Mouse (Mus musculus) Muller cell, postnatal 12 days (primary cell): ENCODE measurements around the gene Olfr98.
A peak's percentile ranks its signal among the peaks of the same experiment; 100 is the strongest.
"Not testable (repeated sequence)": the region's sequence is repeated elsewhere in the genome, so short reads cannot be mapped to it uniquely, and the experiment has no call there.

Experiments
- DNase-seq: peaks from one replicate; pipeline ENCODE4 v3.0.0-alpha.2; 2015; ENCODE audit errors: inconsistent ontology term

Olfr98 gene

DNA sequence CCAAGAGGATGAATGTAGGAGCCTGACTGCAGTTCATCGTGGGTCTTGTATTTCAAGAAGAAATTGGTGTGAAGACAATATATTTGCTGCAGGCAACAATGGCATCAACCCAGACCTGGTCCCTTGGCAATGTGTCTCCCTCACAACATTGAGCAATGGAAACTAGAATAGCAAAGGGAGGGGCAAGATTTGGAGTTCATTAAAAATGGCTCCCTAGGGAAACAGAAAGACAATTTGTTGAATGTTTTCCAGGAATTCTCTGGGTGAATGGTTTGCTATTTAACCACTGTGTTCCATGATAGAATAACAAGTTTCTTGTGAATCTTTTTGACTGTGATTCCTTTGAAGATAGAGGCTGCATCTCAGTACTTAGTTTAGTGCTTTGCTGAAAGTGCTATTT is at the start of gene Olfr98:
TSS of gene Olfr98 (minus strand) at position 124 of the 400 bp plus-strand sequence.
- peak; percentile 55 for DNase-seq

DNA sequence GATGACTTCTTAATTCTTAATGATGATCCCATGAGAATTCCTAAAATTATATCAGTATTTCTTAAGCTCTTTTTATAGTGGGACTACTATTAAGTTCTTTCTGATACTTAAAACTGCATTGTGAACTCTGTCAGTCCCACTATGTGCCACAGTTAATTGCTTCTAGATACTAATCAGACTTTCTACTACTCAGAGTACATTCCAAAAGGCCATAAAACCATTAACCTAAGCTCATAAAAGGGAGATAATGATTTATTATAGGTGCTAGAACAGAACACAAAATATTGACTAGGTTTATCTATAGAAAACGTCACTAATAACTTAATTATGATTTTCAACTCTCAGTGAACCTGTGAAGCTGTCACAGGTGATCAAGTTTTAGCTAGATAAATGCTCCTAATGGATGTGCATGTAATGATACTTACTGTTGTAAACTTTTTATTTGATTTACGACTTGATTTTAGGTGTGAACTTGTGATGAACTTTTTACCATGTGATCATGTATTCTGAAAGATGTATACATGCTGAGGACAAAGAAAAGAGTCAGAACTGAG is 46.7 kb upstream of the Olfr98 start:
- DNase-seq = no peak

DNA sequence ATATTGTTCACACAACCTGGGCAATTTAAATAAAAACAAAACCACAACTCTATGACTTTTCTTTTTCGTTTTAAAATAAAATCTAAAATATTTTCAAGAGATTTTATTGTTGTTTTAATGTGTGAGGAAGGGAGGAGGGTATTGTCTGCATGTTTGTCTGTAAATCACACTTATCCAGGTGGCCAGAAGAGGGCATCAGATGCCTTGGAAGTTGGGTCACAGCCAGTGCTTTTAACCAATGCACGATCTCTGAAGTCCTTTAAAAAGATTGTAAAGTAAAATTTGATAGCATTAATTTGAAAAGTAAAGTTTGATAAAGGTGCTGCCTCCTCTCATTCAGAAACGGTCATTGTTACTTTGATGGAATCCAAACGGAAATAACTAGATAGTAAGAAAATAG is 44.9 kb upstream of the Olfr98 start:
- no peak for DNase-seq

DNA sequence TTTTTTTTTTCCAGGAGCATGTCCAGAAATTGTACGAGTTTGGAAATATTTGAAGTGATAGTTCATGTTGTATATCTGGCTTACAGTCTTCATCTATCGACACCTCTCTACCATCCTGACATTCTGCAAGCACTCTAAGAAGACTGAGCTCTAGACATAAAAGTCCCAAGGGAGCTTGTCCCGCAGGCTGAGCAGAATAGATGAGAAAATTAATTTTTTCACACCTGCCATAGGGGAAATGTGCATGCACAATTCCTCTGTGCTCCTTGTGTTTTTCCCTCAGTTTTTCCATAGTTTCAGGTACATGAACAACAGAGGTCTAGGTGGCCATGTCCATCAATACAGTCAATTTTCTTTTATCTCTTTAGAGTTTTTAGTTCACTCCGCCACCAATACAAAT is 40.7 kb upstream of the Olfr98 start, which contains the start of gene Olfr101:
TSS of gene Olfr101 (minus strand) at position 101 of the 400 bp plus-strand sequence.
- DNase-seq = no peak

DNA sequence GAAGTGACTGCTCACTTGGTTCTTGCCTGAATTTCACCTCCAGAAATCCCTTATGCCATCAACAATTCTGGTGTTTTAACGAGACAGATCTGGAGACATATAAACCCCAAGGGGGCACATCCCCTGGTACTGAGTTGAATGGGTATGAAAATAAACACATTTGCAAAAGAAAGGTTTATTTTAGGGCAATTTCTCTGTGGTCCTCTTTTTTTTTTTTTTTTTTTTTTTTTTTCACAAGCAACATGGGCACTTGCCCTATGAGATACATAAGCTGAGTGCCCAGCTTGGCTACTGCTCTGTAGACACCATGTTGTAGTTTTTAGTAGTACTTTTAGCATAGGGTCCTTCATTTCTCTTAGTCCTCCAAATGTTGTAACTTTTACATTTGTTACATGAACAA is 19.8 kb upstream of the Olfr98 start, which contains the start of gene Olfr99:
TSS of gene Olfr99 (minus strand) at position 101 of the 400 bp plus-strand sequence.
- DNase-seq = no peak

DNA sequence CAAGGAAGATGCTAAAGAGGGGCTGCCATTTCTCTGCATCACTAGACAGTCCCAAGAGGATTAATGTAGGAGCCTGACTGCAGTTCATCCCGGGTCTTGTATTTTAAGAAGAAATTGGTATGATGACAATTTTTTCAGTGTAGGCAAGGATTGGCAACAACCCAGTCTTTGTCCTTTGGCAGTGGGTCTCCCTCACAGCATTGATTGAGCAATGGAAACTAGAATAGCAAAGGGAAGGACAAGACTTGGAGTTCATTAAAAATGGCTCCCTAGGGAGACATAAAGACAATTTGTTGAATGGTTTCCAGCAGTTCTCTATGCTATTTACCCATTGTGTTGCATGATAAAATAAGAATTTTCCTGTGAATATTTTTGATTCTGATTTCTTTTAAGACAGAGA is 16.8 kb upstream of the Olfr98 start:
- no peak for DNase-seq

DNA sequence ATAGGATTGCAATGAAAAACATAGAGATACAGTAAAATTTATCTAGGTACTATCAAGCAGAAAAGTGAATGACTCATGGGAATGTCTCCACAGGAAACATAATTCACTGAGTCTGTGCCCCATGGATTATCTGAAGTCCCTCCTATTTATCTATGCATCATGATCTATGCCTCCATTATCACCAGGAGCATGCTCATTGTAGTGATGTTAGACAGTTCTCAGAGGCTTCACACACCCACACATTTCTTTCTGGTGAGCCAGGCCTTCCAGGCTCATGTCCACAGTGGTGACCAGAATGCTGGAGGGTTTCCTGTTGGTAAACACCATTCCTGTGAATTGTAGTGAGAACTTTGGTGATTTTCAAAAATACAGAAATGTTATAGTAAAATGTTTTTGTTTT is 13.0 kb upstream of the Olfr98 start:
- no peak for DNase-seq

DNA sequence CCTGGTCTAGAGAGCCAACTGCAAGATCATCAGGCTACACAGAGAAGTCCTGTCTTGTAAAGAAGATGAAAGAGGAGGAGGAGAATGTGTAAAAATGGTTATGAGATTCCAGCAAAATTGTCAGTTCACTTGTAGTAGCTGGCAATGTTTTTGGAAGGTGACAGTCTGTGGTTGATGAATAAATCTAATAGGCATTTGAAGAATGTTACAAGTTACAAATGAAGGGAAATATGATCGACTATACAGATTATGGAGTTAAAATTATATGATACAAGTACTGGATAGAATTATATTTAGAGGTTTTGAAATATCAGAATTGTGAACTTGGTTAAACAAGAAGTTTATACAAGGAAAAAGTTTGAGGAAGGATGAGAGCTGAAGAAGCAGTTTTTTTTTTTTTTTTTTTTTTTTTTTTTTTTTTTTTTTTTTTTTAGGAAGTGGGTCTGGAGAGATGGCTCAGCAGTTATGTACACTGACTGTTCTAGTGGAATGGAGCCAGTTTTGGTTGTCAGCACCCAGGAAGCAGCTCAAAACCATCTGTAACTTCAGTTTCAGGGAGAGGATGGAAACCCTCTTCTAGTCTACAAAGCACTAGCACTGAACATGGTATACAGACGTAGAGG is 12.2 kb upstream of the Olfr98 start:
- peak; percentile 76 for DNase-seq

DNA sequence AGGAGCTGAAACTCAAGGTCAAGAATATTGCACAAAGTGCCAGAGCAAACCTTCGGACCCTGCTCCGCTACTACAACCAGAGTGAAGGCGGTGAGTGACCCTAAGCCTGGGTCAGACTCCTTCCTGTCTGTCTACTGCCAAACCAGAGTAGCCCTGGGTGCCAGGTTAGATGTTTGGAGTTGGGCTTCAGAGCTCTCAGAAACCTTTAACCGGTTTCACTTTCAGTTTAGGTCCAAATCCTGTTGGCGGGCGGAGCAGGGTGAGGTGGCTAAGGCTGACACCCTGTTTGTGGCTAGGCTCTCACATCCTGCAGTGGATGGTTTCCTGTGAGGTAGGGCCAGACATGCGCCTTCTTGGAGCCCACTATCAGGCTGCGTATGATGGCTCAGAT is 7.1 kb upstream of the Olfr98 start:
- DNase-seq = peak; percentile 47

DNA sequence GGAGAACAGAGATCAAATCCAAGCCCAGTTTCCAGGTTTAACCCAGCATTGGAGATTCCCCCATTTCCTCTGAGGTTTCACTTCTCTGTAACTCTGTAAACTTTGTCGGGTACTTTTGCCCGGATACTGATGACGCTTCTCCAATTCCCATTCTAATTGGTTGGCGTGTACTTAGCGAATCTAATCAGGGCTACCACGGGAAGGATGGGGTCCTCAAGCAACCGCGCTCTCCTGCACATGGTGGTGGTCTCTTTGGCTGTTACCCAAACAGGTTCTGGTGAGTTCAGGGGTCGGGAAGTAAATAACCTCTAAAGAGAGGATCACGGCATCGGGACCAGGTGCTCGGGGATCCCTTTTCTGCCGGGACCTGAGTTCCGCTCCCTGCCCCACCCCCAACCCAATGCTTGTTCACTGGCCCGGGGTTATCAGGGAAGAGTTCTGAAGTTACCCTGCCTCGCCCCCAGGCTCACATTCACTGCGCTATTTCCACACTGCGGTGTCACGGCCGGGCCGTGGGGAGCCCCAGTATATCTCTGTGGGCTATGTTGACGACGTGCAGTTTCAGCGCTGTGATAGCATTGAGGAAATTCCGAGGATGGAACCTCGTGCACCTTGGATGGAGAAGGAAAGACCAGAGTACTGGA is 6.6 kb upstream of the Olfr98 start, which contains the start of gene H2-M3:
TSS of gene H2-M3 (plus strand) at position 163 of the 644 bp plus-strand sequence.
- DNase-seq = peak; percentile 78

DNA sequence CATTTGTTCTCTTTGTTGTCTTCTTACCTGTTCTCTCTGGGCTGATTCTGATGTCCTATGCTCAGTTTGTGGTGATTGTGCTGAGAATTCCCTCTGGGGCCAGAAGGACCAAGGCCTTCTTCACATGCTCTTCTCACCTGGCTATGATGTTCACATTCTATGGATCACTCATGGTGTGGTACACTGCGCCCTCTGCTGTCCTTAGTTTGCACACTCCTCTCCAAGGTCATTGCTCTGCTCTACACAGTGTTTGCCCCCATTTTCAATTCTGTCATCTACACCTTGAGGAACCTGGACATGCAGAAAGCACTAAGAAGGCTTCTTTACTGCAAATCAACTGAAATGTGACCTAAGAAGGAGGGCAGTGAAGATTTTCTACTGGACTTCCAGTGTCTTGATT is 13.0 kb downstream of the Olfr98 start:
- no peak for DNase-seq

DNA sequence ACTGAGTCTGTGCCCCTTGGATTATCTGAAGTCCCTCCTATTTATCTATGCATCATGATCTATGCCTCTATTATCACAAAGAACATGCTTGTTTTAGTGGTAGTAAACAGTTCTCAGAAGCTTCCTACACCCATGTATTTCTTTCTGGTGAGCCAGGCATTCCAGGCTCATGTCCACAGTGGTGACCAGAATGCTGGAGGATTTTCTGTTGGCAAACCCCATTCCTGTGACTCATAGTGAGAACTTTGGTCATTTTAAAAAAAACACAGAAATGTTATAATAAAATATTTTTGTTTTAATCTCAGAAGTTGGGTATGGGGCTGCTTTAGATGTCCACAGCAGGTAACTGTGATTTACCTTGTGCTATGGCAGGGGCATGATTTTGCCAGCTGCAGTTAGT is 14.1 kb downstream of the Olfr98 start:
- DNase-seq = peak; percentile 16

DNA sequence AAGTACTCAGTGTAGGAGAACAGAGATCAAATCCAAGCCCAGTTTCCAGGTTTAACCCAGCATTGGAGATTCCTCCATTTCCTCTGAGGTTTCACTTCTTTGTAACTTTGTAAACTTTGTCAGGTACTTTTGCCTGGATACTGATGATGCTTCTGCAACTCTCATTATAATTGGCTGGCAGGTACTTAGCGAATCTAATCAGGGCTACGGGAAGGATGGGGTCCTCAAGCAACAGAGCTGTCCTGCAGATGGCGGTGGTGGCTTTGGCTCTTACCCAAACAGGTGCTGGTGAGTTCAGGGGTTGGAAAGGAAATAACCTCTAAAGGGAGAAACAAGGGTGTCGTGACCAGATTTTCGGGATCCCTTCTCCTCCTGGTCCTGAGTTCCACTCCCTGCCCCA is 16.8 kb downstream of the Olfr98 start:
- peak; percentile 54 for DNase-seq

DNA sequence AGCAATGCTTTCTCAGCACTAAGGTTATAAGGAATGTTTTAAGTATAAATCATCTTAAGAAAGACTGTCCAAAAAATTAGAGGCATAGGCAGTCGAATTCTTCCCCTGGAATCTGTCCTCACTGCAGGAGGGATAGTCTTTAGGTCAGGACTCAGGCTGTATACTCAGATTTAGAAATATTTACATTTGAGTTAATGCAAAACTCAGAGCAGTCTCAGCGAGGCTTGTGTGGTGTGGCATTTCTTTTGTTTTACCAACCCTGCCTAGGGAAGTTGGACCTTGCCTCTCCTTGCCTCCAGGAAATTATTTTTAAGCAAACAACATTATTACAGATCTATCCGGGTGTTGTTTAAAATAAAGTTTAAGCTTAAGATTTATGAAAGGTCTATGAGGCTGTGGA is 21.4 kb downstream of the Olfr98 start:
- no peak for DNase-seq

DNA sequence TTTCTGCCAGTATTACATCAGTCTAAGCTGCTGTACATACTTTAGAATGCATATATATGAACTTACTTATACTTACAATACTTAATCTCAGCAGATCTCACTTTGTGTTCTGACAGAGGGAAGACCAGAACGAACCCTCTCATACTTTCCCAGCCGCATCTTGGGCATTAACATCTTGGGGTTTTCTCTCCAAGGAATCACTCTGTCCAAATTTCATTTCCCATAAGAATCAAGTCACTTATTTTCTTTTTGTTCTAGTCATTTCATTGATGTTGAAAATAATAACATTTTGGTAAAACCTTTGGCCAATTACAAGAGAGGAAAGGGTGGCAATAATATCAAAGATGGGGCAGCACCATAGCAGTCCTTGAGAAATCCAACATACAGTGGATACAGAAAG is 26.3 kb downstream of the Olfr98 start, which contains the start of gene Olfr97:
TSS of gene Olfr97 (minus strand) at position 101 of the 400 bp plus-strand sequence.
- DNase-seq = not testable (repeated sequence)

DNA sequence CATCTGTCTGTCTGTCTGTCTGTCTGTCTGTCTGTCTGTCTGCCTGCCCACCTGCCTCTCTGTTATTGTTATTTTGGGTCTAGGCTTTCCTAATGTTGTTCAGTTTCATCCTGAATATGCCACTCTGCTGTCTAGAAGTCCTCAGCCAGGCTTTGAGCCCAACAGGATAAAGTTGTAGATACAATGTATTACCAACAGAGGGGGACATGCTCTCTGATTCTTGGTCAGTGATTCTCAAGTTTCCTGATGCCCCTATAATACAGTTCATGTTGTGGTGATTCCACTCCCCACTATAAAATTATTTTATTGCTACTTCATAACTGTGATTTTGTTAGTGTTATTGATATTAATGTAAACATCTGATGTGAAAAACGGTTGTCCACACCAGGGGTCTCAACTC is 41.7 kb downstream of the Olfr98 start:
- no peak for DNase-seq

DNA sequence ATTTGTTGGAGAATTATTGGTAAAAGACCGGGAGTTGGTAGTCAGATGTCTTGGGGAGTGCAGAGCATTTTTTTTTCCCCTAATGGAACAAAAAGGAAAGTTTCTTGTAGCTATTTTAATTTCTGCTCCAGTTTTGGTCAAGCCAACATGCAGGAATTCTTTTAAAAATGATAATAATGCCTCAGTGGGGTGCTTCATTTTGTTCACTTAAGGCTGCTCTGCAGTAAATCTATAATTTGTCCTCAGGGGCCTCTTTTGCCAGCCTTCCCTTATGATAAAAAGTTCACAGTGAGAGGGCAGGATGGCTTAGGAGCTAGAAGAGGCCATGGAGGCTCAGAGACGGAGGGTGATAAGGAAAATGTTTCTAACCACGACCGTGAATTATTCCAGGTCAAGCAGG is 43.7 kb downstream of the Olfr98 start, which contains the start of gene Olfr96:
TSS of gene Olfr96 (plus strand) at position 301 of the 400 bp plus-strand sequence.
- DNase-seq = no peak

DNA sequence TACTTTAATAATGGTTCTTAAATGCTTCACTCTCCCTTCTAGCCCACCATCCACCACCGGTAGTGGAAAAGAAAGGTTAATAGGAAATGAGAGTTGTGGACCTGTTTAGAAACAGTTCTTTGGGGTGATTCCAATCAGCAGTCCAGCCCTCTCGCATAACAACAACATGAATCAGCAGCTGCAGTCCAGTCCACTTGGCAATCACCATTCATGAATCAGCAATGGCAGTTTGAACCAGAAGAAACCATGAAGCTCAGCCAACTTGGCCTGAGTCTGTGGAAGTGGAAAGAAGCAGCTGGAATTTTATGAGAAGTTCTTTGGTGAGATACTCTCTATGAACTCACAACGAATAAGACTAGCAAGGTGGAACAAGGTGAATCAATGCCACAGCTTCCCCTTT is 45.1 kb downstream of the Olfr98 start:
- DNase-seq = peak; percentile 85

DNA sequence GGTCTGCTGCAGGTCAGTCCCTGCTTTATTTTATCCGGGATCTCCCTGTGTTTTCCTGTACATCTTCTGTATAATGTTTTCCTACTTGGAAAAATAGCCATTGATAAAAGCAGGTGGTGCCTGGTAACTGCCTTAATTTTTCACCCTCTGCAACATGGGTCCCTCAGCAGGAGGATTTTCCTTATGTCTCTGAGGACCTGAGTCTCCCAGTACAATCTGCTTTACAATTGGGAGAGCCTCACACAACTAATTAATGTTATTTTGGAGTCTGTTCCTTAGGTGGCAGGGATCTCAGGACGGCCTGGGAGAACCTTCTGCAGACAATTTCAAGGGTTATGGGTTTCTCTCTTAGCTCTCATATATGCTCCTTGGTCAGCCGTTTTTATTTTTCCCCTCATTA is 50.5 kb downstream of the Olfr98 start, which contains the start of gene Olfr95:
TSS of gene Olfr95 (minus strand) at position 101 of the 400 bp plus-strand sequence.
- DNase-seq = no peak
